In the genomic region with DNA sequence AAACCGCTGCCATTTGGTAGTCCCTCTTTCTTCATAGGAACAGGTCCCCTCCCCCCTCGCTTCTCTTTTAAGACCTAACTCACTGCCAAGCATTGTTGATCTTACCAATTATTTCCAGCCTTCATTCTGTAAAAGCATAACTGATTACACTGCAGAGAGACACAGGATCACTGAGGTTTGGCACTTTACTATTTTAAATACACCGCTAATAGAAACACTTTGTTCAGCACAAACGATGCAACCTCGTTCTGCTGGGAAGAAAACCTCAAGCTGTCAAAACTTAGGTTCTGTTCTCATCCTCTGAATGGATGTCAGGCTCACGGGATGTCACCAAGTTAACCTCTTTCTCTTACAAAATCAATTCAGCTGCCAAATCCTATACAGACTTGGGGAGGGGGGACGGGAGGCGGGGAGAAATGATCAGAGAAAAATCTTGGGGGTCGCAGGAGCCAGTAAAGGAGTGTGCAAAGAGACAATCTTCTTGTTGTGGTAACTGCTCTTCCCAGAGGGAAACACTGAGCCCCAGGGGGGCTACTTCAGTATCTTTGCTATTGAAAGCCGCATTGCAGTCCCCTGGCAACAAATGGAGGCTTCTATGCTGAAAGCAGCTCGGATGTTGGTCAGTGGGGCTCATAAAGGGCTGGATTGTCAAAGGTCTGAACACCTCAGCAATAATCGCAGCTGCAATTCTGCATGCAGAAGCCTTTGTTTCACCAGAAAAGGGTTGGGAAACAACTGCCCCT, we compare ENCODE assay signal across 7 mouse cellular contexts. TPM values are rescaled to one million over a fixed set of nuclear protein-coding genes. Genes with fewer than 3 reads are reported as not detected.
DNase-seq lines count a peak whose midpoint lies in the region; ATAC-seq and TF ChIP-seq lines count a peak whose summit lies in the region.

No protein-coding gene starts in this region.

- H3K4me1 ChIP-seq in hindbrain, embryonic 15.5 days (replicated peaks), result peaks cover 11% of the 10 kb centered on the region
- peaks cover 15% of the 10 kb centered on the region for H3K4me1 ChIP-seq in neural tube, embryonic 13.5 days (replicated peaks)

- no peak overlapping the region; the same call in 1 of the 2 replicates for H3K27ac ChIP-seq in layer of hippocampus, adult 2 months
- H3K27ac ChIP-seq in hindbrain, embryonic 15.5 days (replicated peaks), result peak overlapping the region; percentile 76
- peak overlapping the region; percentile 76 for H3K27ac ChIP-seq in neural tube, embryonic 13.5 days (replicated peaks)

- H3K9me3 ChIP-seq in hindbrain, embryonic 15.5 days, result no peaks in the 10 kb centered on the region
- no peaks in the 10 kb centered on the region for H3K9me3 ChIP-seq in neural tube, embryonic 13.5 days

- peak overlapping the region; percentile 53 for H3K4me3 ChIP-seq in layer of hippocampus, adult 2 months
- peak overlapping the region; percentile 36 for H3K4me3 ChIP-seq in hindbrain, embryonic 15.5 days
- peak overlapping the region; percentile 37 for H3K4me3 ChIP-seq in neural tube, embryonic 13.5 days

- no peak for TF ChIP-seq CTCF in layer of hippocampus, adult 2 months (conservative IDR thresholded peaks at IDR 0.05)

- H3K9ac ChIP-seq in hindbrain, embryonic 15.5 days, result peak overlapping the region; percentile 55
- peak overlapping the region; percentile 72 for H3K9ac ChIP-seq in neural tube, embryonic 13.5 days

- no peaks in the 10 kb centered on the region for H3K27me3 ChIP-seq in hindbrain, embryonic 15.5 days
- H3K27me3 ChIP-seq in neural tube, embryonic 13.5 days, result no peaks in the 10 kb centered on the region

- peak overlapping the region; percentile 81 for H3K4me2 ChIP-seq in hindbrain, embryonic 15.5 days
- peak overlapping the region; percentile 62 for H3K4me2 ChIP-seq in neural tube, embryonic 13.5 days

- no peaks in the 10 kb centered on the region for H3K36me3 ChIP-seq in hindbrain, embryonic 15.5 days
- H3K36me3 ChIP-seq in neural tube, embryonic 13.5 days, result no peaks in the 10 kb centered on the region

- ATAC-seq in hindbrain, embryonic 15.5 days (ENCODE audit: low FRiP score, low read depth), result peak; percentile 72
- peak; percentile 76 for ATAC-seq in neural tube, embryonic 13.5 days (ENCODE audit: low read depth)
- ATAC-seq in megakaryocyte, adult 5-6 weeks (ENCODE audit: poor library complexity, severe bottlenecking), result no peak

- WGBS in hindbrain, embryonic 15.5 days, result 1% methylated on average over 12 of the region's 12 CpGs
- 2% methylated on average over 12 of the region's 12 CpGs for WGBS in neural tube, embryonic 13.5 days

- no peak for DNase-seq in layer of hippocampus, adult 2 months (ENCODE audit: low spot score in 2 of 2)
- DNase-seq in layer of hippocampus, adult 9-11 months, result no peak
- DNase-seq in embryo, embryonic 11.5 days (ENCODE audit: low read depth, low spot score), result peak; percentile 26
- no peak for DNase-seq in right cerebral cortex, adult 18-20 months

RNA-seq across cellular contexts. Expression of gene Zmynd11, which starts 30.9 kb away (rescaled TPM):
- total RNA-seq in layer of hippocampus, adult 2 months (2021), result 100 to 1,000 TPM; 286 to 287 TPM
- polyA plus RNA-seq in hindbrain, embryonic 15.5 days (2015; fragmentation: Nextera tagmentation; extraction: Ambion mirVana), result 151 and 152 TPM in 2 replicates
- 104 and 120 TPM in 2 replicates for polyA plus RNA-seq in neural tube, embryonic 13.5 days (2015; fragmentation: Nextera tagmentation; extraction: Ambion mirVana)
- total RNA-seq in megakaryocyte, adult 5-6 weeks (2015), result 33.3 and 36.1 TPM in 2 replicates
- total RNA-seq in megakaryocyte, adult 5-6 weeks (2017), result 47.3 and 154 TPM in 2 replicates
